Mouse (Mus musculus) erythroblast, embryonic 14.5 days (primary cell): Measurements from ENCODE around the gene Tfrc. TPM values are rescaled to one million over a fixed set of nuclear protein-coding genes. Genes with fewer than 3 reads are reported as not detected.

ENCODE experiments used
- H3K27me3 ChIP-seq: 2 replicates; pipeline ENCODE4 v1.6.1; 2012; ENCODE audit warnings: inconsistent platforms; ENCODE audit not compliant: control insufficient read depth
- H3K36me3 ChIP-seq: 2 replicates; pipeline ENCODE4 v1.6.1; 2012; ENCODE audit warnings: mild to moderate bottlenecking, inconsistent platforms; ENCODE audit not compliant: control insufficient read depth
- H3K4me1 ChIP-seq: 2 replicates; pipeline ENCODE4 v1.6.1; 2012; ENCODE audit warnings: inconsistent platforms; ENCODE audit not compliant: control insufficient read depth
- H3K4me3 ChIP-seq: replicated peaks from 2 replicates; pipeline ENCODE3; 2012; ENCODE audit warnings: moderate library complexity, mild to moderate bottlenecking, inconsistent platforms
- H3K9me3 ChIP-seq: 2 replicates; pipeline ENCODE4 v1.6.1; 2012; ENCODE audit warnings: low read length, inconsistent platforms, mixed read lengths; ENCODE audit not compliant: control insufficient read depth
- GATA1 ChIP-seq: IDR thresholded peaks from 2 replicates; pipeline ENCODE4 v1.6.1; 2012; ENCODE audit warnings: low read length, inconsistent platforms, mixed read lengths
- TAL1 ChIP-seq: IDR thresholded peaks from 3 replicates; pipeline ENCODE4 v1.6.1; 2012; ENCODE audit warnings: low read length, inconsistent platforms, mixed read lengths
- polyA plus RNA-seq: library from polyadenylated mRNA; stranded (reverse); fragments of >175 nt; gene quantifications from 2 replicates; pipeline ENCODE4 v1.2.3, GENCODE M21; 2012

Tfrc gene
- polyA plus RNA-seq, 1 experiment = 6.9 TPM

GRCm38 (mm10) chr16:32591521-32591920, 17.2 kb upstream of the Tfrc start:
- no peaks in the 10 kb centered on the region for H3K9me3 ChIP-seq
- H3K4me1 ChIP-seq = peaks cover 48% of the 10 kb centered on the region
- no peaks in the 10 kb centered on the region for H3K36me3 ChIP-seq
- TF ChIP-seq GATA1 = no peak
- TF ChIP-seq TAL1 = no peak
- H3K27me3 ChIP-seq = peaks cover 10% of the 10 kb centered on the region
- no peak overlapping the region for H3K4me3 ChIP-seq

GRCm38 (mm10) chr16:32593283-32593805, 15.4 kb upstream of the Tfrc start:
- Histone ChIP-seq H3K36me3 (no peaks in the 10 kb centered on the region), H3K4me1 (peaks cover 40% of the 10 kb centered on the region), H3K27me3 (peaks cover 10% of the 10 kb centered on the region), H3K4me3 (no peak overlapping the region), H3K9me3 (no peaks in the 10 kb centered on the region)
- TF ChIP-seq GATA1 = no peak
- no peak for TF ChIP-seq TAL1

GRCm38 (mm10) chr16:32593916-32594315, 14.8 kb upstream of the Tfrc start:
- H3K27me3 ChIP-seq = peaks cover 8% of the 10 kb centered on the region
- peaks cover 41% of the 10 kb centered on the region for H3K4me1 ChIP-seq
- no peaks in the 10 kb centered on the region for H3K36me3 ChIP-seq
- TF ChIP-seq TAL1 (no peak), GATA1 (no peak)
- no peaks in the 10 kb centered on the region for H3K9me3 ChIP-seq
- no peak overlapping the region for H3K4me3 ChIP-seq

- Histone ChIP-seq H3K4me1 (peaks cover 42% of the 10 kb centered on the region), H3K27me3 (peaks cover 7% of the 10 kb centered on the region), H3K4me3 (no peak overlapping the region), H3K36me3 (no peaks in the 10 kb centered on the region), H3K9me3 (no peaks in the 10 kb centered on the region)
- TF ChIP-seq TAL1 = no peak
- no peak for TF ChIP-seq GATA1
Measured at GRCm38 (mm10) chr16:32594701-32595100, 14.0 kb upstream of the Tfrc start.

- H3K9me3 ChIP-seq = no peaks in the 10 kb centered on the region
- H3K27me3 ChIP-seq = peaks cover 6% of the 10 kb centered on the region; the same call in 1 of the 2 replicates
- TF ChIP-seq TAL1 = no peak
- TF ChIP-seq GATA1 = no peak
- no peaks in the 10 kb centered on the region for H3K36me3 ChIP-seq
- H3K4me3 ChIP-seq = no peak overlapping the region
- peaks cover 44% of the 10 kb centered on the region for H3K4me1 ChIP-seq
Measured at GRCm38 (mm10) chr16:32595142-32595855, 13.4 kb upstream of the Tfrc start.

GRCm38 (mm10) chr16:32597909-32598381, 10.8 kb upstream of the Tfrc start:
- Histone ChIP-seq H3K4me1 (peaks cover 49% of the 10 kb centered on the region), H3K36me3 (no peaks in the 10 kb centered on the region), H3K27me3 (0 out of 2 replicates have a peak, but pooled peaks cover 2% of the 10 kb centered on the region), H3K4me3 (peak overlapping the region; percentile 38), H3K9me3 (no peaks in the 10 kb centered on the region)
- TF ChIP-seq GATA1 (no peak), TAL1 (no peak)

GRCm38 (mm10) chr16:32599151-32599550, 9.6 kb upstream of the Tfrc start:
- no peak for TF ChIP-seq TAL1
- no peak for TF ChIP-seq GATA1
- Histone ChIP-seq H3K4me1 (peaks cover 45% of the 10 kb centered on the region), H3K4me3 (no peak overlapping the region), H3K9me3 (no peaks in the 10 kb centered on the region), H3K36me3 (no peaks in the 10 kb centered on the region), H3K27me3 (no peaks in the 10 kb centered on the region)

GRCm38 (mm10) chr16:32602193-32602685, 6.5 kb upstream of the Tfrc start:
- H3K4me3 ChIP-seq = no peak overlapping the region
- H3K4me1 ChIP-seq = peaks cover 54% of the 10 kb centered on the region
- TF ChIP-seq TAL1 (no peak), GATA1 (no peak)
- H3K27me3 ChIP-seq = no peaks in the 10 kb centered on the region
- H3K36me3 ChIP-seq = no peaks in the 10 kb centered on the region
- no peaks in the 10 kb centered on the region for H3K9me3 ChIP-seq

GRCm38 (mm10) chr16:32607562-32608343, 967 bp upstream of the Tfrc start:
- H3K4me3 ChIP-seq = peak overlapping the region; percentile 100
- TF ChIP-seq GATA1 (no peak), TAL1 (no peak)

More at GRCm38 (mm10) chr16:32607562-32608343, 967 bp upstream of the Tfrc start:
- Histone ChIP-seq H3K4me1 (peaks cover 44% of the 10 kb centered on the region), H3K27me3 (no peaks in the 10 kb centered on the region), H3K36me3 (peaks cover 40% of the 10 kb centered on the region), H3K9me3 (no peaks in the 10 kb centered on the region)
